Mouse (Mus musculus): ENCODE data around the gene Tmsb15b1. TPM values are rescaled to one million over a fixed set of nuclear protein-coding genes. Genes with fewer than 3 reads are reported as not detected.

The Tmsb15b1 gene
- not detected for polyA plus RNA-seq (2014; fragmentation: Illumina TruSeq; extraction: RNeasy Lipid Tissue Mini Kit (QIAGEN cat#74804); ENCODE audit: low read depth, low replicate concordance)

DNA sequence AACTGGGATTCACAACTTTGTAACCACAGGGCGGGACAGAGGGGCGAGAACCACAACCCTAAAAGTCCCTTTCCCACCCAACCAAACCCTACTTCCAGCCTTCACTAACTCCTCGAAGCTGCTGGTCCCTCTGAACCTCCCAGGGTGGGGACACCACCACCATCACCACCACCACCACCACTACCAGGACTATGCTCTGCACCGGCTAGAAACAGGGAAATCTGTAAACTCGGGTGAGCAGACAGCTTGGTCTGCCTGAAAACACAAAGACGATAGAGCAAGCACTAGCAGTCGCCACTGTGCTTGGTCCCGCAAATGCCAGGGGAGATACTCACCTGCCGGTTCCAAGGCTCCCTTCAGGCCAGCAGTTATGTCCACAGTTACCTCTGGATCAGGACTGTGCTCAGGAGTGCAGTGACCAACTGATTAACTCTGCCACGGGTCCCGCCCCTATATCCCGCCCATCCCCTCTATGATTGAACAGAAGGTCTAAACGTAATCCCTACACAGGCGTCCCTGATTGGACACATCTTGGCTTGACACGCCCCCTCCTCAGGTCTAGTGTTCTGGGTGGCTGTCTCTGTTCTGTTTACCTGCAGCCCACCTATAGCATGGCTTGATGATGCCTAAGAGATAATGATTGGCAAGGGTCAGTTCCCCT lies at the start of gene Tmsb15b1, which contains the start of gene Tmsb15l:
Tmsb15b1 (minus strand) TSS at position 451 of the 661 bp plus-strand sequence.
Tmsb15l (minus strand) TSS at position 446 of the 661 bp plus-strand sequence.

GRCm38 (mm10) chrX:136992978-136993547 lies 16.4 kb upstream of the Tmsb15b1 start, which contains the start of gene Zcchc18:
Gene Zcchc18 (plus strand): TSS chrX:136993155.

GRCm38 (mm10) chrX:136975397-136975796 lies 1.3 kb downstream of the Tmsb15b1 start, which contains the start of gene Tmsb15b2:
Gene Tmsb15b2 (minus strand): TSS chrX:136975497.

GRCm38 (mm10) chrX:136927031-136927430 lies 49.6 kb downstream of the Tmsb15b1 start, which contains the start of gene H2bfm:
Gene H2bfm (plus strand): TSS chrX:136927325.

Other genes with a start within 250 kb of the Tmsb15b1 start
- 90.8 TPM for gene Morf4l2, start 233.2 kb downstream of the Tmsb15b1 start, polyA plus RNA-seq (2014; fragmentation: Illumina TruSeq; extraction: RNeasy Lipid Tissue Mini Kit (QIAGEN cat#74804); ENCODE audit: low read depth, low replicate concordance)
- gene Glra4, start 196.7 kb downstream of the Tmsb15b1 start, polyA plus RNA-seq (2014; fragmentation: Illumina TruSeq; extraction: RNeasy Lipid Tissue Mini Kit (QIAGEN cat#74804); ENCODE audit: low read depth, low replicate concordance), result not detected
- gene Plp1, start 154.2 kb downstream of the Tmsb15b1 start, polyA plus RNA-seq (2014; fragmentation: Illumina TruSeq; extraction: RNeasy Lipid Tissue Mini Kit (QIAGEN cat#74804); ENCODE audit: low read depth, low replicate concordance), result 6.7 TPM
- 0.21 TPM for gene Rab9b, start 108.1 kb downstream of the Tmsb15b1 start, polyA plus RNA-seq (2014; fragmentation: Illumina TruSeq; extraction: RNeasy Lipid Tissue Mini Kit (QIAGEN cat#74804); ENCODE audit: low read depth, low replicate concordance)
- gene H2bfm, start 49.5 kb downstream of the Tmsb15b1 start, polyA plus RNA-seq (2014; fragmentation: Illumina TruSeq; extraction: RNeasy Lipid Tissue Mini Kit (QIAGEN cat#74804); ENCODE audit: low read depth, low replicate concordance), result not detected
- gene Tmsb15b2, start 1.4 kb downstream of the Tmsb15b1 start, polyA plus RNA-seq (2014; fragmentation: Illumina TruSeq; extraction: RNeasy Lipid Tissue Mini Kit (QIAGEN cat#74804); ENCODE audit: low read depth, low replicate concordance), result not detected
- not detected for gene Tmsb15l, start within 50 bp of the Tmsb15b1 start, polyA plus RNA-seq (2014; fragmentation: Illumina TruSeq; extraction: RNeasy Lipid Tissue Mini Kit (QIAGEN cat#74804); ENCODE audit: low read depth, low replicate concordance)
- gene Zcchc18, start 16.3 kb upstream of the Tmsb15b1 start, polyA plus RNA-seq (2014; fragmentation: Illumina TruSeq; extraction: RNeasy Lipid Tissue Mini Kit (QIAGEN cat#74804); ENCODE audit: low read depth, low replicate concordance), result 0.31 TPM
- 0.99 TPM for gene Slc25a53, start 61.4 kb upstream of the Tmsb15b1 start, polyA plus RNA-seq (2014; fragmentation: Illumina TruSeq; extraction: RNeasy Lipid Tissue Mini Kit (QIAGEN cat#74804); ENCODE audit: low read depth, low replicate concordance)
- 2.7 TPM for gene Fam199x, start 72.7 kb upstream of the Tmsb15b1 start, polyA plus RNA-seq (2014; fragmentation: Illumina TruSeq; extraction: RNeasy Lipid Tissue Mini Kit (QIAGEN cat#74804); ENCODE audit: low read depth, low replicate concordance)
- gene Esx1, start 145.2 kb upstream of the Tmsb15b1 start, polyA plus RNA-seq (2014; fragmentation: Illumina TruSeq; extraction: RNeasy Lipid Tissue Mini Kit (QIAGEN cat#74804); ENCODE audit: low read depth, low replicate concordance), result not detected